Mouse (Mus musculus) CD4-positive, CD25-positive, alpha-beta regulatory T cell (primary cell): ENCODE data around the gene Sec62. TPM values are rescaled to one million over a fixed set of nuclear protein-coding genes. Genes with fewer than 3 reads are reported as not detected.

ENCODE experiments used
- polyA plus RNA-seq: library from polyadenylated mRNA; unstranded; fragments of 100-300 nt; shearing (Covaris generic); gene quantifications from one replicate; pipeline ENCODE4 v1.2.1, GENCODE M21; 2017

The Sec62 gene
- polyA plus RNA-seq = 69.0 TPM

DNA sequence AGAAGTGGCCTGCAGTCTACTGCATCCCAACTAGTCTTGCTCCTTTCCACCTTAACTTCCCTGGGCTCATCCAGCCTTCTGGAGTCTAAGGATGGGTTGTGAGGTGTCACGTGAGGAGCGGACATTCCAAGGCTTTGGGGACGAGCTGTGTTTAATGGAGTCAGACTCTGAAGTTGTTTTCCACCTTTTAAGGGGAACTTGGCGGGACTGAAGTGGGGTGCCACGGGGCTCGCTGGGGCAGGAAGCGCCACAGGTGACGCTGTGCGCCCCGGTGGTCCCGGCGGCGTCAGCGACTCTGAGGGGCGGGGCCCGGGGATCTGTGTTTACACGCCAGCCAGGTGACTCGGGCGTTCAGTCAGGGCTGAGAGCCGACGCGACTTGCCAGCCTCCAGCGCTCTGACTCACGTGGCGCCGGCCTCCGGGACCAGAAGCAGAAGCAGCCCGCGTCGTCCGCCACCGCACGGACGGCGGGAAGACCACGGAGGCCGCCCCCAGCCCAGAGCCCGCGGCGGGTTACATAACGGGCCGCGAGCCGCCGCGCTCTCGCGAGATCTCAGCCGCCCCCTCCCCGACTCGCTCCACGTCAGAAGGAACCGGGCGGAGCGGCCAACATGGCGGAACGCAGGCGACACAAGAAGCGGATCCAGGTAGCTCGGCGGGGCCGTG lies at the start of gene Sec62:
TSS of gene Sec62 (plus strand) at position 139 of the 666 bp plus-strand sequence.

DNA sequence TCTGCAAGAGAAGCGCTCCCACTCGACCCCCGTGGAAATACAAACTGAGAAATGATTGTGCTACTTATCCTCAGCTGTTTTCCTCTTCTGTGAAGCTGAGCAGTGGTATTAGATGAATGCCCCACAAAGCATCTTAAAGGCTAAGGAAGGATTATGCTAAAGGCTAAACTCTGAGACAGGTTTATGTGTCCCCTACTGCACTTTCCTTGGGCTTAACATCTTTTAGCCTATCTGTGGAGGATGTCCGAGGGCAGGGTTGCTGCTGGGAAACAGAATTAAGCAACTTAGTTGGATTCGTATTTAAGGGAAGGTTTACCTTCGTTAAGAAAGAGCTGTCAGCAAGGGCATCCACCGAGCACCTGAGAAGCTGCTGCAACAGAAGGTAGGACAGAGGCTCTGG lies 46.7 kb upstream of the Sec62 start, which contains the start of gene Samd7:
TSS of gene Samd7 (plus strand) at position 288 of the 400 bp plus-strand sequence.

DNA sequence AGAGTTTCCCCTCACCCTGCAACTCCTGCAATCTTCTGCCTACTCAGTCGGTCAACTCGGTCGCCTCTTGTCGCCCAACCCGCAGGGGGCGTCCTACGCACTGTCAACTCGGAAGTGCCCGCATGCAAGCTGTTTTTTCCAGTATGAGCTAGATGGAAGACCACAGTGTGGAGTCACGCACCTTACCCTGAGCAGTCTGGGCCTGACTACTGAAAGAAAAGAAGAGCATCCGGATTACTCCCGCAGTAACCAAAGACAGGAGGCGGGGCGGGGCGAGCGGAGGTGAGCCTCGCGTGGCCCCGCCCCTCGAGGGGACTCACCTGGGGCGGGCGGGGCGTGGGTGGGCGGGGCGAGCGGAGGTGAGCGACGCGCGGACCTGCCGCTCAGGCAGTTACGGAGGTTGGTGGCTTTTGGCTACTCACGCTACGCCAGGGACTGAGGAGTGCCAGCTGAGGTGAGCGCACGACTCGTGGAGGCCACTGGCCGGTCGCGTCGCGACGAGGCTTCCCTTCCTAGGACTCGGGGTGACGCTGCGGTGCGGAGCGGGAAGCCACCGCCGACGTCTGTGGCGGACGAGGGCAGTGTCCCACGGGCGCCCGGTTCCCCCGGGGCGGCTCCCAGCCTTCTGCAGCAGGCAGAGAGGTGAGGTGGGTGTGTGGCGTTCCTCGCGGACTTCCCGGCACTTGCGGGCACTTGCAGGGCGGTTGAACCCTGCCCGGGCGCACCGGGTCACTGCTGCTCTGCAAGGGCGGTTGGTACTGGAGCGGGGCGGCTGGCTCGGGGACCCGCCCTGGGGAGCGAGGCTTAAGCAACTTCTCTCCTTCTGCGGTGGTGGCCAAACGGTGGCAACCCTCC lies 63.2 kb downstream of the Sec62 start, which contains the start of gene Gpr160:
TSS of gene Gpr160 (plus strand) at position 347 of the 855 bp plus-strand sequence.

Other genes with a start within 250 kb of the Sec62 start
- 0.23 TPM for gene Mecom, start 244.9 kb upstream of the Sec62 start, polyA plus RNA-seq
- 0.14 TPM for gene Actrt3, start 192.9 kb upstream of the Sec62 start, polyA plus RNA-seq
- 43.6 TPM for gene Mynn, start 190.8 kb upstream of the Sec62 start, polyA plus RNA-seq
- not detected for gene Lrriq4, start 148.4 kb upstream of the Sec62 start, polyA plus RNA-seq
- 0.16 TPM for gene Lrrc34, start 145.0 kb upstream of the Sec62 start, polyA plus RNA-seq
- gene Lrrc31, start 93.0 kb upstream of the Sec62 start, polyA plus RNA-seq = 0.07 TPM
- gene Samd7, start 46.6 kb upstream of the Sec62 start, polyA plus RNA-seq = not detected
- 3.4 TPM for gene Gpr160, start 63.1 kb downstream of the Sec62 start, polyA plus RNA-seq
- 32.2 TPM for gene Phc3, start 176.5 kb downstream of the Sec62 start, polyA plus RNA-seq
- gene Prkci, start 202.9 kb downstream of the Sec62 start, polyA plus RNA-seq = 13.8 TPM